Comparison of ENCODE assay signal across 1 mouse cellular context in the genomic region with DNA sequence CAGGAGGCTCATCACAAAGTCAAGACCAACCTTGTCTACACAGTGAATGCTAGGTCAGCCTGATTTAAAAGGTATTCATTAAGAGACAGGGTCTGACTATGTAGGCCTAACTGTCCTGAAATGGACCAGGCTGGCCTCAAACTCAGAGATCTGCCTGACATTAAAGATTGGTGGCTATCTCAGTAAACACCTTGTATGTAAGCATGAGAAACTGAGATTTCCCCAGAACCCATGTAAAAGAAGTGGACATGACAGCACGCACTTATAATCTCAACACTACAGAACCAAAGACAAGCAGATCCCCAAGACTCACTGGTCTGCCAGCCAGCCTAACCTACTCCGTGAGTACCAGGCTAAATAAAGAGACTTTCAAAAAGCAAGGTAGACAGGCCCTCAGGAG.
TF ChIP-seq lines count a peak whose summit lies in the region.

No protein-coding gene starts in this region.

TF ChIP-seq in MEL, 35 proteins besides CTCF, POLR2A, EP300 and RAD21:
- TF ChIP-seq TAL1 (IDR thresholded peaks at IDR 0.05; ENCODE audit: low read length) (peak; percentile 21; the same call in 1 of the 2 replicates), NELFE (IDR thresholded peaks at IDR 0.05; ENCODE audit: low read depth, low read length) (no peak), JUND (IDR thresholded peaks at IDR 0.05; ENCODE audit: low read depth, low read length) (no peak)
